Mouse (Mus musculus): ENCODE results near the gene Ankrd13a.
A peak's percentile ranks its signal among the peaks of the same experiment; 100 is the strongest.

Ankrd13a gene

DNA sequence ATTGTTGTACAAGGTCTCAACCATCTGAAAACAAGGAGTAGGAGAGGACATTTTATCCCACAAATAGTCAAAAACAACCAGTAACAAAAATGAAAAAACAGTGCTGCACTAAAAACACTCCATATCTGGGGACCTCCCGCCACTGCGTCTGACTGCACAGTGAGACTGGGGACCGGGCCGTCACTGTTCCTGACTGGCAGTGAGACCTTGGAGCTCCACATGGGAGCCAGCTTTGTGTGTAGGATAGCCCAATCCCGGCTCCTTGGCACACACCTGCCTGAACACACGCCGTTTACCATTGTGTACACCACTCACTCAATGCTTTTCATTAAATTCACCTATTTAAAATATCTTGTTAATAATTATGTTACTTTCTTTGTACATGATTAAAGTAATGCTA lies 7.3 kb upstream of the Ankrd13a start:
- no peak for DNase-seq (ENCODE audit: low spot score)

GRCm38 (mm10) chr5:114769786-114770185 lies 4.7 kb upstream of the Ankrd13a start:
- DNase-seq (ENCODE audit: low spot score) = no peak

DNA sequence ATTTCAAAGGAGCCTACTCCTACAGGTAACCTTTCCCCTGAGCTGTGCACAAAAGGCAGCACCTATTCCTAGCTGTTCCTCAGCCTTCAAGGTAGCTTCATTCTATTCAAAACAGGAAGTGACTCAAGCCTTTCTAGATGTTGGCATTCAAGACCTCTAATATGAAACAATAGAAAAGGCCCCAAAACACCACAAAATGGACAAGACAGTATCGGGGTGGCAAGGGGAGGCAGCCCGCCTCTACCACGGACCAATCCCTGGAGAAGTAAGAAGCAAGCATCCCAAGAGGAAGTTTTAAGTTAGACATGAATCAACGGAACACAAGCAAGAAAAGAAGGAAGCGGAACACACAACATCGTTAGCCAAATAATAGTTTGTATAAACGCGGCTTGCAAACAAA lies 2.7 kb upstream of the Ankrd13a start:
- DNase-seq (ENCODE audit: low spot score) = no peak

DNA sequence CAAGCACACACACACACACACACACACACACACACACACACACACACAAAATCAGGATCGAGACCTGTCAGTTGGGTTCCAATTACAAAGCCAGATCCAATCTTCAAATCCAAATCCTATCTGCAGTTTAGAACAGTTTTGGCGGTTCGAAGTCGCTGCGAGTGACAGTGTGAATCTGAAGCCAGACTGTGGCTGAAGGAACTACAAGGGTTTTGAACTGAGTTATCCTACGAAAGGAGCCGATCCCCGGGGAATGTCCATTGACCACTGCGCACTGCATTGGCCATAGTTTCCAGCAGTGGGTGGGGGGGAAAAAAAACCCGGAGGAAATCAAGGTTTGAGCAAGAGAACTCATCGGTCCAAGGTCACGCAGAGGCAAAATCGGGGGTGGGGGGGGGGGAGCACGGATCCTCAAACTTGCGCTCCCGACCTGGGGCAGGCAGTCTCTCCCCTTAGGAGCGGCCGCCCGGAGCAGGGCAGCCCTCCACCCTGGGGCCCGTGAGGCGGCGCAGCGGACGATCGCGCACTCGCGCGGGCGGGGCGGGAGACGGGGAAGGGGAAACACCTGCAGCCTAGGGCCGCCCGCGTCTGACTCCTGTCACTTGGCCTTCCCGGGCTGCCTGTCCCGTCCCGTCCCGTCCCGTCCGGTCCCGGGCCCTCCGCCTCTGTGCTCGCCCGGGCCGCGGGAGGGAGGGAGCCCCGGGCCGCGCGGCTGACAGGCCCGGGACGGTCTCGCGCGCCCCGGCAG lies 1.8 kb upstream of the Ankrd13a start:
- DNase-seq (ENCODE audit: low spot score) = peak; percentile 27

- peak; percentile 94 for DNase-seq (ENCODE audit: low spot score)
Observed at GRCm38 (mm10) chr5:114773211-114773710, 1.2 kb upstream of the Ankrd13a start.

- no peak for DNase-seq (ENCODE audit: low spot score)
Observed at GRCm38 (mm10) chr5:114773780-114774179, 697 bp upstream of the Ankrd13a start.

- no peak for DNase-seq (ENCODE audit: low spot score)
Observed at GRCm38 (mm10) chr5:114775056-114775979, 841 bp downstream of the Ankrd13a start, which contains the start of gene Git2. TSS of gene Git2 (minus strand) at chr5:114775517.

DNA sequence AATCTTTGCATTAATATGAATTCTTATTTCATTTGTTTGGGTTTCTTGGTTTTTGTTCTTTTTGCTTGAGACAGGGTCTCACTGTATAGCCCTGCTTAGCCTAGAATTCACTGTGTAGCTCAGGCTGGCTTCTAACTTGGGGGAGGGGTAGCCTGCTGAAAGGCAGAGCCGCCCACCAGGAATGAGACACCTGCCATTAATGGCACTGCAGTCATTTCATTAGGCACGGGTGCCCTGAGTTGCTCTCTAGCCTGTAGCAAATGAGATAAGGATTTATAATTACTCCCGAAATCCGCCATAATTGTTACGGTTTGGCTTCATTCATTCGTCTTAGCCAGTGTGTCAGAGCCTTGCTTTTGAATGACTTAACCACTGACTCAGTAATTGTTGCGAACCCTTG lies 1.7 kb downstream of the Ankrd13a start:
- DNase-seq (ENCODE audit: low spot score) = no peak

DNA sequence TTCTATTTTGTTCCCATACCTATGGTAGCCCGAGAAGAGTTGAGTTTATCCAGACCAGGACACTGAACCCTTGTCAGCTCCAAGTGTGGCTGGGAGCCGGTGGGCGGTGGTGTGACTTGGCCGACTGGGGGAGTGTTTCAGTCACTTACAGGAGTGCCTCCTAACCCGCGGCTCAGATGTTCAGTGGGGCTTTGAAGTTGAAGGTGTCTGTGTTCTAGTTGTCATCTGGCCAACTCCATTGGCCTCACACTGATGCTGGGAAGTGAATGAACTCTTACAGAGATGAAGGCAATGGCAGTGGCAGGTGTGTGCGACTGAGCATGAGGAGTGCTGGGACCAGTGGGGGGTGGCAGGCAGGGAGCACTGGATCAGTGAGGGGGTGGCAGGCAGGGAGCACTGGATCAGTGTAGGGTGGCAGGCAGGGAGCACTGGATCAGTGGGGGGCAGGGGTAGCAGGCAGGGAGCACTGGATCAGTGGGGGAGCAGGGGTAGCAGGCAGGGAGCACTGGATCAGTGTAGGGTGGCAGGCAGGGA lies 5.5 kb downstream of the Ankrd13a start:
- no peak for DNase-seq (ENCODE audit: low spot score)

DNA sequence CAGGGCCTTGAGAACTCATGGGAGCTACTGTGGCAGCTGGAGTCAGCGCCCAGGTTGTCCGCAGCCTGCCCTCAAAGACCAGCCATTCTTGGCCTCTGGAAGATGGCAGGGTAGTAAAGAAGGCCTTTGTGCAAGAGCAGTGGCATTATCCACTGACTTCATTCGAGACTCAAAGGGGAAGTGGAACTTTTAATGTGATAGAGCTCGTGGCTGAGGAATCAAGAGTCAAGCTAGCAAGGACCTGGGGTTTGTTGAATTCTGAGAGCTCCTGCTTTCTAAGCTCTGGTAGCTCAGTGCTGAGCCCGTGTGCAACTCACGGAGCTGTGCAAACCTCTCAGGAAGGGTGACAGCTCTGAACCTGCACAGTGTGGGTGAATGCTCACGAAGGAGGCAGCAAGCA lies 6.4 kb downstream of the Ankrd13a start:
- no peak for DNase-seq (ENCODE audit: low spot score)

- no peak for DNase-seq (ENCODE audit: low spot score)
Observed at GRCm38 (mm10) chr5:114782991-114783390, 8.5 kb downstream of the Ankrd13a start.

- no peak for DNase-seq (ENCODE audit: low spot score)
Observed at GRCm38 (mm10) chr5:114783405-114784163, 9.1 kb downstream of the Ankrd13a start.

GRCm38 (mm10) chr5:114784622-114785165 lies 10.2 kb downstream of the Ankrd13a start:
- peak; percentile 55 for DNase-seq (ENCODE audit: low spot score)

- DNase-seq (ENCODE audit: low spot score) = no peak
Observed at GRCm38 (mm10) chr5:114785196-114785595, 10.7 kb downstream of the Ankrd13a start.

- no peak for DNase-seq (ENCODE audit: low spot score)
Observed at GRCm38 (mm10) chr5:114793317-114793716, 18.8 kb downstream of the Ankrd13a start.

GRCm38 (mm10) chr5:114794609-114795008 lies 20.1 kb downstream of the Ankrd13a start:
- no peak for DNase-seq (ENCODE audit: low spot score)

DNA sequence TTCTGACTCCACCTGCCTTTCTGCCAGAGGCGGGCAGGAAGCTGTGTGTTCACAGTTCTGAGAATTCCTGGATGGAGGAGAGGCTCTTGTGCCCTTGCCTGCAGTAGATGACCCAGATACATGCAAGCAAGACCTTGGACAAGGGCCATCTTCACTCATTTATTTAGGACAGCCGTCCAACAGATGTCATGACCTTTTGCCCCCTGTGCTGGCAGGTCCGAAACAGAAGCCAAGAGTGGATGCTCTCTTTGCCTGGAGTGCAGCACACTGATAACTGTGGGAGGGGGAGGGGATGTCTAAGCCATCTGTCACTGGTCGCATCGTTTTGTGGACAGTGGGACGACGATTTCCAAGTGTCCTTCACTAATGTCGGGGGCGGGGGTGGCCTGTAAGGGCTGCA lies 20.8 kb downstream of the Ankrd13a start:
- no peak for DNase-seq (ENCODE audit: low spot score)

GRCm38 (mm10) chr5:114795653-114796052 lies 21.2 kb downstream of the Ankrd13a start:
- DNase-seq (ENCODE audit: low spot score) = no peak

DNA sequence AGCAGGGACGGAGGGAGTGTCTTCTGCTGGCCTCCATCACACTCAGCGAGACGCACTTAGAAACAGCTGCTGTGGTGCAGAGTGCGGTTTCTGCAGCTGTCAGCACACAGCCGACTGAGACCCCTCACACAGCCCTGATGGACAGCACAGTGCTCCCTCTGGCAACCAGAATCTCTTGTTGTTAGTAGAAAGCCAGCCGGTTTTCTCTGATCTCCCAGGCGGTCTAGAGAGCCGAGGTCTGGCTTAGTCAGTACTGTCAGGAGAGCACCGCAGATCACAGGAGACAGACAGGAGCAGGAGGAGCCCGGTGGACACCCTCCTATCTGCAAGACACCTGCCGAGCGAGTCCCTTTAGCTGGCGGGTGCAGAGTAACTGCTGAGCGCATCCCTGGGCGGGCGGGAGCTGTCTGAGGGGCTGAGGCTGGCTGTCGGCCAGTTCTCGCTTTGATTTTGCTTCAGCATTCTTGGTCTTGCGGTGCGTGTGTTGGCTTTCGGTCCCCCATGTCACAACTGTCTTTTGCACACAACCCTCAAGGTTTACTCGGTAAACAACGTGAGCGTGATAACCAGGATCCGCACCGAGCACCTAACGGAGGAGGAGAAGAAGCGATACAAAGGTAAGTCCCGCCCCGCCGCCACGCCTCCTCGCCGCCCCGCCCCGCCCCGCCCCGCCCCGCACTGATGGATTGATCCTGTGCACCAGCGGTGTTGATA lies 22.0 kb downstream of the Ankrd13a start:
- DNase-seq (ENCODE audit: low spot score) = no peak

DNA sequence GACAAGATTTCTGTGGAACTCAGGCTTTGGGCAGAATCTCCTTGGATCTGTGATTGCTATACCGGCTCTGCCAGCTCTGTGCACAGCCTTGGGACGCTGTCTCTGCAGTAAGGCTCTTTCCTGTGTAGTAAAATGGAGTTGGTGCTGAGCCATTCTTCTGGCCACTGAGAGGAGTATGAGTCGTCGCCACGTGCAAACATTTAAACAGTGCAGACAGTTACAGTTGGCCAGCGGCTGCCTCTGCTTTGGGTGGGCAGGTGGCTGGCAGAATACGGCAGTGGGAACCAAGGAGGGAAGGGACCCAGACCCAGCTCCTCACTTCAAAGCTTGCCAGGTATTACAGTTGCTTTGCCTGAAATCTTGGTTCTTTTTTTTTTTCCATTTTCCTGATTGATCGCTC lies 22.8 kb downstream of the Ankrd13a start:
- DNase-seq (ENCODE audit: low spot score) = no peak

DNA sequence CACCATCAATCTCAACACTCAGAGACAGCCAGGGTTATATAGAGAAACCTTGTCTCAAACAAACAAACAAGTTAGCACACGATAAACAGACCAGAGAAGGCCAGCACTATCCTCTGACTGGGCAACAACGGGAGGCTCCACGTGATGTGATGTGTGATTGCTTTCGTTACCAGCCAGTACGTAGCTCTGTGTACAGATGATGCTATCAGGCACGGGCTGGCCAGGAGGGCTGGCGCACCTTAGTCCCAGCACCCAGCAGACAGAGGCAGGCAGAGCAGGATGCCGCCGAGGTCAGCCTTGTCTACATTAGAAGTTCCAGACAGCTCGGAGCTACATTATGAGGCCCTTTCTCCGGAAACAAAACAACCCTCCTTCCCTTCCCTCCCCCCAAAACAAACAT lies 25.4 kb downstream of the Ankrd13a start:
- no peak for DNase-seq (ENCODE audit: low spot score)

Data from yolk sac, embryonic 10.5 days (tissue).